Mouse (Mus musculus): ENCODE results near the gene Bmp7. TPM values are rescaled to one million over a fixed set of nuclear protein-coding genes. Genes with fewer than 3 reads are reported as not detected.
A peak's percentile ranks its signal among the peaks of the same experiment; 100 is the strongest.

Bmp7 gene
- total RNA-seq, 2 experiments from 2014 or later: 11.9 to 12.1 TPM

DNA sequence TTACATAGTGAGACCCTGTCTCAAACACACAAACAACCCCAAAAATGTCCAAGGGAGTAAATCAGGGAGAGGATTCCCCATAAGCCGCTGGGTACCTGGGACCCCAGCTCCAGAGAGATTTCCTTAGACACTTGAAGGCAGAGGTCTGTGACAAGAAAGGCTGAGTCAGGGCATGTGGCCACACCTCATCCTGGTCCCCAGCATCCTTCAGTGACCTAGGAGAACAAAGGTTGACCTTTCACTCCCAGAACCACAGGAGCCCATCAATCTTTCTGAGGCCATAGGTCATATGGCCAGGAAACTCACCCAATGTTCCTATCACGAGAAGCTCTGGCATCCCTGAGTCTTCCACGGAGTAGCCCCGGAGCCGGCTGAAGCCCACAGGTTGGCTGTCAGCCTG lies 111.9 kb downstream of the Bmp7 start:
- DNase-seq (ENCODE audit: low spot score in 2 of 2): no peak
- intact Hi-C loops (cut with DNase I): loop anchor here (5.0 kb wide), 2 partner anchors 51 to 276 kb away; no protein-coding TSS in a partner anchor

DNA sequence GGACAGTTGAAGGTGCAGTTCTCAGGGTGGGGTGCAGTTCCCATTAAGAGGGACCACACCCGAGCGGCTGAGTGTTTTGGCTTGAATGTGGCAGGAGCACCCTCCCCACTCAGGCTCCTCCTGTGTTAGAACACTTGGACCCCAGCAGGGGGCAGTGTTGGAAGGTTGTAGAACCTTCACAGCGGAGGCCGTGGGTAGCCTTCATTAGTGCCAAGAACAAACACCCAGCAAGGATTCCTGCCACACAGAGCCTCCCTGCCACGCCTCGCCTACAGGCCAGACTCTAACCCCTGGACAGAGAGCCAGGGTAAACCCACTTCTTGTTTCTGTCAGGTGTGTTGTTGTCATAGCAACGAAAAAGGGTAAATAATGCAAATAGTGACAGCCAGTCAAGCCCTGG lies 112.6 kb downstream of the Bmp7 start:
- intact Hi-C loops (cut with DNase I): loop anchor here (5.0 kb wide), 2 partner anchors 50 to 275 kb away; no protein-coding TSS in a partner anchor
- DNase-seq (ENCODE audit: low spot score in 2 of 2): no peak

DNA sequence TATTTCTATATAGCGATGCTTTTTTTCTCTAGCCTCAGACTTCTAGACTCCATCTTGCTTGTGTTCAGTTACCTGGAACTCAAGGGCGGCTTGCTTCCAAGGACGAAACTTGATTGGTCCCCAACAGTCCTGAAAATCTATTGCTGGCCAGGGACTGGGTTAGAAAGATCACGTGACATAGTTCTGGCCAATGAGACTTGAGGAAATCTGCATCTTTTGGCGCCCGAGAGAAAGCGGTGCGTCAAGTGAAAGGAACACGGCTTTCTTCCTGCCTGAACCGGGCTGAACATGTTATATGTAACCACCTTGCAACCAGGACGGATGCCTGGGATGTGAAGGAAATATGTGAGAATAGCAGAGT lies 114.4 kb downstream of the Bmp7 start:
- intact Hi-C loops (cut with DNase I): loop anchor here (2.0 to 5.0 kb wide), 3 partner anchors 48 to 349 kb away; no protein-coding TSS in a partner anchor
- DNase-seq (ENCODE audit: low spot score in 2 of 2): no peak

DNA sequence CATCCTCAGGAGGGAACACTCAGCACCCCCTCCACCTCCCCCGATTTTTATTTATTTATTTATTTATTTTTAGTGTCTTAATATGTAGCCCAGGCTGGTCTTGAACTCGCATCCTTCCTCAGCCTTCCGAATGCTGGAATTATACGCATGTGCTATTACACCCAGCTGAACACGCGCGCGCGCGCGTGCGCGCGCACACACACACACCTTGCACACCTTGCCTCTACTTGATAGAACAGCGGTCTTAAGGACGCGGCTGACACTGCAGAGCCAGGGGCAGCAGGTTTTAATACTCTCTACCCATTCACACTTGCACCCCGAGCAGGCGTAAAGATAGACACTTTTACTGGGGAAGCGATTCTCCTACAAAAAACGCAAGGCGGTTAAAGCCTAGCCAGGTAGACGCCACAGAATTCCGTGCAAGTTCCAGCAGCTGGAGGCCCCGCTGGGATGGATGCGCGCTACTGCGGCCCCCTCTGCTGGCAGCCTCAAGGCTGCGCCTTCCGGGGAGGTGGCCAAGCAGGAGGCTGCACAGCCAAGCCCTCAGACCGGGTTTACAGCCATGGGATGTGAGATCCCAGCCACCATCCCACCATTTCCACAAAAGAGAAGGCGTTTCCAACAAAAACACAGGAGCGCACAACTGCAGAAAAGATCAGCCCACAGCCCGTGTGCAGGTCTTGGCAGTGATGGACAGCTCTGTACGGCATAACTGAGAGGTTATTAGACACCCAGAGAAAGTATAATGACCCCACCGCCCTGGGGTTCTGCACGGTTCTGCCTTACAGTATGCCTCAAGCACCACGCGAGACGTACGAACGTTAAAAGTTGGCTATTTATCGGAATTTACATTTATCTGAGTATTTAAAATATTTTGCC lies 115.0 kb downstream of the Bmp7 start:
- DNase-seq (ENCODE audit: low spot score in 2 of 2): peak; percentile 64 to 78
- intact Hi-C loops (cut with DNase I): loop anchor here (2.0 to 5.0 kb wide), 3 partner anchors 48 to 348 kb away; no protein-coding TSS in a partner anchor

DNA sequence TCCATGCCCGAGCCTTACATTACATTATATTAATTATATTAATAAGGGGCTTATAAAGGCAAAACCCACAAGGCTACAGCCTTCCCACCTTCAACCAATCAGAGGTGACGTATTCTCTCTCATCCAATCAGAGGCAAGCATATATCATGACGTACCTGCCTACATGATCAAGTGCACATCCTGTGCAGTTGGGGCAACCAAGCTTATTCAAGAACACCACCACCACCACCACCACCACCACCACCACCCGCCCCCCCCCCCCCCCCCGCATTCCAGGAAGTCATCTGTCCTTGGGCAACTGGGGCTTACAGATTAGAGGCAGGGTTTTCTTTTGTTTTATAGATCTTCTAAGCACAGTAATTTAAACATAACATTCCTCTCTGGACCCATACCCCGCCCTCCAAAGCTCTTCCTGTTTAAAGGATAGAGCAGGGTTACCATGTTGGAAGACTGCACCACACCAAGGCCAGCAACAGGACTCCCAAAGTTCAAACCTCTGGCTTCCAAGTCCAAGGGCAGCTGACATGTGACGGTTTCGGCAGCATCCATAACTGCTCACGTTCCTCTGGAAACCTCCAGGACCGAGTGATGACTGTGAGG lies 121.4 kb downstream of the Bmp7 start:
- intact Hi-C loops (cut with DNase I): no loop called here
- no peak for DNase-seq (ENCODE audit: low spot score in 2 of 2)

Small RNA genes within 50 kb of the gene (microRNA-seq; reads per million reads assigned to microRNA genes)
- 0 reads per million in 2 experiments for gene Gm22773

Other genes with a start within 250 kb of the Bmp7 start
- gene Spo11, start 37.4 kb upstream of the Bmp7 start, total RNA-seq (2021): under 1 TPM; 0.23 to 0.44 TPM
- 10 to 100 TPM; 62.3 to 63.1 TPM for gene Rae1, start 59.8 kb upstream of the Bmp7 start, total RNA-seq (2021)
- 1 to 10 TPM; 3.1 to 3.7 TPM for gene Rbm38, start 80.2 kb upstream of the Bmp7 start, total RNA-seq (2021)
- gene Ctcfl, start 179.2 kb upstream of the Bmp7 start, total RNA-seq (2021): not detected
- gene Pck1, start 212.7 kb upstream of the Bmp7 start, total RNA-seq (2021): not detected

Data from left cerebral cortex, postnatal 14 days (tissue).